ENCODE assay signal across 16 mouse cellular contexts in genomic region chr17:86208057-86208820, GRCm38 (mm10). TPM values are rescaled to one million over a fixed set of nuclear protein-coding genes. Genes with fewer than 3 reads are reported as not detected.
A peak's percentile ranks its signal among the peaks of the same experiment; 100 is the strongest.
DNase-seq lines count a peak whose midpoint lies in the region; ATAC-seq and TF ChIP-seq lines count a peak whose summit lies in the region.
"Had no signal": no experiment of that assay in that cellular context is flagged by ENCODE, and none has a peak within 500 bp of the region (broad histone marks: within the 10 kb centered on the region; RNA-seq: fewer than 3 reads in every experiment).

No protein-coding gene starts in this region.

- intact Hi-C loops in heart, adult 2 months (cut with DNase I), result loop anchor here (5.0 kb wide), 1 partner anchor 36 kb away; no protein-coding TSS in a partner anchor

- 0 out of 4 replicates have a peak overlapping the region, but pooled peaks of 1 of the 2 experiments have one; percentile 4 for H3K4me3 ChIP-seq in heart, embryonic 14.5 days (ENCODE audit: control insufficient read depth in 1 of 2, insufficient read depth in 1 of 2, low read depth in 1 of 2, low read length in 2 of 2)
- H3K4me3 ChIP-seq in heart, adult 2 months, result no peak overlapping the region
- no peak overlapping the region for H3K4me3 ChIP-seq in liver, embryonic 12.5 days
- H3K4me3 ChIP-seq: hindbrain, embryonic 10.5 days; kidney, embryonic 15.5 days; midbrain, embryonic 12.5 days had no signal

- no peaks in the 10 kb centered on the region for H3K9me3 ChIP-seq in heart, embryonic 14.5 days (ENCODE audit: control insufficient read depth, low read length)
- H3K9me3 ChIP-seq in liver, embryonic 12.5 days (replicated peaks), result no peaks in the 10 kb centered on the region
- H3K9me3 ChIP-seq: hindbrain, embryonic 10.5 days; kidney, embryonic 15.5 days; midbrain, embryonic 12.5 days had no signal

- H3K27ac ChIP-seq in heart, embryonic 14.5 days (replicated peaks in 1 of 2; ENCODE audit: control insufficient read depth in 1 of 2, insufficient read depth in 1 of 2, low read depth in 2 of 2, low read length in 2 of 2), result no peak overlapping the region
- H3K27ac ChIP-seq in heart, adult 2 months, result no peak overlapping the region
- H3K27ac ChIP-seq in liver, embryonic 12.5 days, result no peak overlapping the region
- H3K27ac ChIP-seq: hindbrain, embryonic 10.5 days; kidney, embryonic 15.5 days; midbrain, embryonic 12.5 days had no signal

- H3K36me3 ChIP-seq in heart, embryonic 14.5 days (ENCODE audit: control insufficient read depth, insufficient read depth, low read length), result no peaks in the 10 kb centered on the region
- H3K36me3 ChIP-seq in heart, adult 2 months (ENCODE audit: control insufficient read depth, insufficient read depth, low read length), result peaks cover 2% of the 10 kb centered on the region; the same call in 1 of the 2 replicates
- H3K36me3 ChIP-seq in liver, embryonic 12.5 days, result no peaks in the 10 kb centered on the region
- H3K36me3 ChIP-seq: hindbrain, embryonic 10.5 days; kidney, embryonic 15.5 days; midbrain, embryonic 12.5 days had no signal

- H3K4me2 ChIP-seq in heart, embryonic 14.5 days (ENCODE audit: low read length), result peak overlapping the region; percentile 54
- peak overlapping the region; percentile 43 for H3K4me2 ChIP-seq in liver, embryonic 12.5 days
- H3K4me2 ChIP-seq: kidney, embryonic 15.5 days; midbrain, embryonic 12.5 days had no signal

- TF ChIP-seq POLR2A in heart, adult 2 months (IDR thresholded peaks at IDR 0.05; ENCODE audit: insufficient read depth, low read depth, low read length), result no peak

- TF ChIP-seq EP300 in heart, adult 2 months (IDR thresholded peaks at IDR 0.05; ENCODE audit: insufficient read depth, low read depth, low read length), result no peak

- no peaks in the 10 kb centered on the region for H3K27me3 ChIP-seq in heart, embryonic 14.5 days (ENCODE audit: control insufficient read depth, insufficient read depth, low read length)
- no peaks in the 10 kb centered on the region for H3K27me3 ChIP-seq in heart, adult 2 months (ENCODE audit: control insufficient read depth, insufficient read depth, low read length)
- peaks cover 6% of the 10 kb centered on the region; the same call in 1 of the 2 replicates for H3K27me3 ChIP-seq in liver, embryonic 12.5 days (replicated peaks)
- H3K27me3 ChIP-seq: kidney, embryonic 15.5 days; midbrain, embryonic 12.5 days had no signal

- ATAC-seq in heart, embryonic 14.5 days (ENCODE audit: insufficient number of reproducible peaks, insufficient read depth, low FRiP score, low read depth), result no peak
- peak; percentile 33 for ATAC-seq in common myeloid progenitor, adult 5-6 weeks (replicated peaks; ENCODE audit: low read depth, poor library complexity, severe bottlenecking)
- ATAC-seq in liver, embryonic 12.5 days, result no peak
- peak; percentile 43; the same call in 1 of the 2 replicates for ATAC-seq in megakaryocyte-erythroid progenitor cell, adult 5-6 weeks (replicated peaks; ENCODE audit: low FRiP score, low TSS enrichment, poor library complexity, severe bottlenecking)
- ATAC-seq: forebrain, postnatal 0 days had no signal

- DNase-seq in heart, adult 2 months, result no peak
- no peak for DNase-seq in kidney, postnatal 4 days
- no peak for DNase-seq in urinary bladder, postnatal 10 days (ENCODE audit: low spot score)
- DNase-seq: cerebellum, adult 8-10 months; forebrain, postnatal 0 days; left cerebral cortex, postnatal 4 days; lung, adult 18-20 months; right cerebral cortex, postnatal 25 days; thymus, postnatal 36 days had no signal

- H3K9ac ChIP-seq in heart, embryonic 14.5 days (ENCODE audit: low read length), result no peak overlapping the region
- no peak overlapping the region for H3K9ac ChIP-seq in heart, adult 2 months (ENCODE audit: low read depth, low read length)
- no peak overlapping the region for H3K9ac ChIP-seq in liver, embryonic 12.5 days
- H3K9ac ChIP-seq: forebrain, postnatal 0 days; kidney, embryonic 15.5 days; midbrain, embryonic 12.5 days had no signal

- TF ChIP-seq CTCF in heart, adult 2 months (IDR thresholded peaks at IDR 0.05), result no peak

- peaks cover 32 to 38% of the 10 kb centered on the region in 2 experiments for H3K4me1 ChIP-seq in heart, embryonic 14.5 days (ENCODE audit: control insufficient read depth in 2 of 2, insufficient read depth in 2 of 2, low read length in 2 of 2)
- H3K4me1 ChIP-seq in heart, adult 2 months (ENCODE audit: control insufficient read depth, insufficient read depth, low read length), result peaks cover 19% of the 10 kb centered on the region
- peaks cover 23% of the 10 kb centered on the region for H3K4me1 ChIP-seq in liver, embryonic 12.5 days

- 6% methylated on average over 17 of the region's 17 CpGs for WGBS in heart, embryonic 14.5 days
- 18% methylated on average over 17 of the region's 17 CpGs for WGBS in heart, adult 2 months
- 17% methylated on average over 17 of the region's 17 CpGs for WGBS in liver, embryonic 12.5 days (ENCODE audit: insufficient replicate concordance)

- peaks cover 2% of the 10 kb centered on the region; the same call in 1 of the 2 replicates for H3K79me2 ChIP-seq in heart, adult 2 months (replicated peaks; ENCODE audit: control insufficient read depth, insufficient read depth, low read length)

RNA-seq across cellular contexts. Expression of gene Prkce, which starts 40.7 kb away (rescaled TPM):
- polyA plus RNA-seq in heart, embryonic 14.5 days (2014; fragmentation: Nextera tagmentation; extraction: Ambion mirVana), result 12.0 and 12.2 TPM in 2 replicates
- 10 to 100 TPM; 26.0 to 27.3 TPM for total RNA-seq in heart, adult 2 months (2021)
- 6.1 and 8.1 TPM in 2 replicates for polyA plus RNA-seq in heart, adult 2 months (2012; rRNA removed)
- 6.4 and 9.7 TPM in 2 replicates for total RNA-seq in common myeloid progenitor, adult 5-6 weeks (2017)
- 1.9 and 2.3 TPM in 2 replicates for polyA plus RNA-seq in liver, embryonic 12.5 days (2016; fragmentation: Nextera tagmentation; extraction: Ambion mirVana)
- 3.8 and 5.3 TPM in 2 replicates for total RNA-seq in megakaryocyte-erythroid progenitor cell, adult 5-6 weeks (2014; fragmentation: Nextera tagmentation)
- 1.7 and 5.7 TPM in 2 replicates for total RNA-seq in megakaryocyte-erythroid progenitor cell, adult 5-6 weeks (2017)

Comparison
In these comparisons a context has a peak if more than half of its experiments do, and no peak if none do; other contexts are left out.
1. ATAC-seq: peak in common myeloid progenitor, adult 5-6 weeks (single experiment) and megakaryocyte-erythroid progenitor cell, adult 5-6 weeks (single experiment); none in heart, embryonic 14.5 days (single experiment) and liver, embryonic 12.5 days (single experiment).